13 mouse cellular contexts compared by ENCODE assay signal in the genomic region with DNA sequence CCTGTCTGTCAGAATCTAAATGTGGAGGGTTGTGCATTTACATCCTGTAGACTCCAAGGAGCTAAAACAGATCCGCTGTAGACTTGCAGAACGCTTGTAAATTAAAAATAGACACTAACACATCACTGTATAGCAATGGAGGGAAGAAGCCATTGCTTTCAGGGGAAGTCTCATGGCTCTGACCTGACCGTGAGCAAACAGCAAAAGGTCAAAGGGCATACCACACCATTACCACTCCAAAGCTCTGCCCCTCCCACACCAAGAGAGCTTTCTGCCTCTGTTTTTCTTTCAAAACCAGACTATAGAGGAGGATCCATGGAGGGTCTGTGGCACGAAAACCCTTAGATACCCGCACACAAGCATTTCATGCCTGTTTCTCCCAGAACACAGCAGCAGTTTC. TPM values are rescaled to one million over a fixed set of nuclear protein-coding genes. Genes with fewer than 3 reads are reported as not detected.
"Had no signal": no experiment of that assay in that cellular context is flagged by ENCODE, and none has a peak within 500 bp of the region (broad histone marks: within the 10 kb centered on the region; RNA-seq: fewer than 3 reads in every experiment).

No protein-coding gene starts in this region.

- H3K4me2 ChIP-seq: kidney, embryonic 15.5 days; midbrain, embryonic 13.5 days had no signal

- H3K36me3 ChIP-seq: kidney, embryonic 15.5 days; limb, embryonic 10.5 days; midbrain, embryonic 13.5 days had no signal

- H3K27me3 ChIP-seq: kidney, embryonic 15.5 days; midbrain, embryonic 13.5 days had no signal

- H3K9me3 ChIP-seq: kidney, embryonic 15.5 days; limb, embryonic 10.5 days; midbrain, embryonic 13.5 days had no signal

- H3K4me3 ChIP-seq: kidney, embryonic 15.5 days; limb, embryonic 10.5 days; midbrain, embryonic 13.5 days had no signal

- DNase-seq: kidney, adult 2 months; kidney, postnatal 14 days; lung, adult 2 months; lung, postnatal 36 days; thymus, adult 18-20 months; thymus, postnatal 14 days had no signal

- H3K27ac ChIP-seq: kidney, embryonic 15.5 days; limb, embryonic 10.5 days; liver, embryonic 14.5 days; midbrain, embryonic 13.5 days; stomach, postnatal 0 days had no signal

- H3K9ac ChIP-seq: kidney, embryonic 15.5 days; liver, embryonic 14.5 days; midbrain, embryonic 13.5 days had no signal

- ATAC-seq: lung, postnatal 0 days; midbrain, embryonic 13.5 days had no signal

RNA-seq across cellular contexts. Expression of gene Sspn, which starts 41.9 kb away (rescaled TPM):
- total RNA-seq: megakaryocyte progenitor cell, adult 5-6 weeks had no signal
